Mouse (Mus musculus) embryo, embryonic 9.5 days (tissue): ENCODE measurements around the gene Nrap.

Experiments
- DNase-seq: peaks from one replicate; pipeline ENCODE4 v3.0.0-alpha.2; 2017; ENCODE audit errors: extremely low spot score

Nrap gene

DNA sequence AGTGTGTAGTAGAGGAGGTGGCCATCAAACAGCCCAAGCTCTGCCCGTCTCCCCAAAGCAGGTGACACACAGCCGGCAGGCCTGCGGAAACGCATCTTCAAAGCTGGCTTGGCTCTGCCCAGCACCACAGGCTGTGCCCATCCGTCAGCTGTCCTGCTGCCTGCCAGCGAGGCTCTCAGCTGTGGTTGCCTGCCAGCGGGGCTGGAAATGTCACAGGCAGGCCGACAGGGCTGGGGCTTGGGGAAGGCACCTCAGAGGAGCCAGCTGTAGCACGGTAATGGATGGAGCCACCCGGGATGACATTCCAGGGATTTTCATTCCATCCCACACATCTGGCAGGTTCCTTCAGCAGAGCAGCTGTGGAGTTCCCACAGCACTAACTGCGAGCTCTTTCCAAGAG lies 89.0 kb downstream of the Nrap start:
- no peak for DNase-seq

DNA sequence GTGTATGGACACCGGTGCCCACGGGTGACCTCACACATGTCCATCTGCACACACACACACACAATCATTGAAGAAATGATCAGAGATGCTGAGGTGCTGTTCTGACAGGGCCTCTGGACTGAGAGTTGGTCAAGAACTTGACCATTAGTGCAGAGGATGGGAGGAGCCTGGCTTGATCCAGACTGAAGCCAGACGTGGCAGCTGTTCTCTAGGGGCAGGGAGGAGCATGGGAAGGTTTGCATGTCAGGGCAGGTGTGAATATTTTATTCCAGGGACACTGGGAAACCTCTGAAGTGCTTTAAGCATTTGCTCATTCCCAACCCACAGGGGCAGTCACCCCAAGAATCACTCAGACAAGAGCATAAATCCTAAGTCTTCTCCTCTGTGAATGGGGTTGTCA lies 92.6 kb downstream of the Nrap start:
- DNase-seq, result no peak

DNA sequence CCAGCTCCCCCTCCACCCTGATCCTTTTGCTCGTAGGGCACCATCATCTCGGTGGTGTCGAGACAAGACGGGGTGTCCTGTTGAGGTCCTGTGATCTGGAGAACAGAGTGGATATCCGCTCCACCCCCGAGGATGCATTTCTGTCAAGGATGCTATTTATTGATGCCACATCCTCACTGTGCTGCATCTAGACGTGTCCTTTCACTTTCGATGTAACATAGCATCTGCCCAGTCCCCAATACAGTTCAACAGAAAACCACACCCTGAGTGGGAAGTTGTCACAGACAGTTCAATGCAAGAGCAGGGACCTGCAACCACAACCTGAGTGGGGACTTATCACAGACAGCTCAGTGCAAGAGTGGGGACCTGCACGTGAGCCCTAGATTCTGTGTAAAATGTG lies 93.2 kb downstream of the Nrap start:
- no peak for DNase-seq

DNA sequence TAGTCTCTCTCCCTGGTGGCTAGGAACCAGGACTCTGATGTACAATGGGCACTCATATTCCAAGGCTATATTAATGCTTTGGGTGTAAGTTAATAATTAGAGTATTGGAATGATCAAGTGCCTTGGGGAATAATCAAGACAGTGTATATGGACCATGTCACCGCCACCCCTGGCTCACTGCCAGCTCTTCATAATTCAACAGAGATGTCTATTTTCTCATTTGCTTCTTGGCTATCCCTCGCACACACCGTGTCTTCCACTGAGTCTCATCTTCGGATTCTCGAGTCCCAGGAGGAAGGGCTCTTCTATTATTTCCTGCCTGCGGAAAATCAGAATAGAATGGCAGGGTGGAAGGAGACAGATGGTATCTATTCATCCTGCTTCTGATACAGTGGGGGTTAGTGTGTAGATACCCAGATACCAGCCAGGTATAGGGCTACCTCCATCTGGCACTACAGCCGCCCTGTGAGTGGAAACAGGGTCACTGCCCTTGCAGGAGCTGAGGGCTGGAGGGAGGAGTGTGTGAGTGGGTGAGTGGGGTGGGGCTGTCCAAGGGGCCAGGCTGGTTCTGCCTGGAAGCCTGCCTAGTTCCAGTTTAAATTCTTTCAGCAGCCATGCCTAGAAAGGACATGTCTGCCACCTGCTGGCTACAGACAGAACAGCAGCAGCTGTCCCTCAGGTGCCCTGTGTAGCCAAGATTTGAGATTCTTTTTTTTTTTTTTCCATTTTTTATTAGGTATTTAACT lies 95.0 kb downstream of the Nrap start:
- peak; percentile 54 for DNase-seq

DNA sequence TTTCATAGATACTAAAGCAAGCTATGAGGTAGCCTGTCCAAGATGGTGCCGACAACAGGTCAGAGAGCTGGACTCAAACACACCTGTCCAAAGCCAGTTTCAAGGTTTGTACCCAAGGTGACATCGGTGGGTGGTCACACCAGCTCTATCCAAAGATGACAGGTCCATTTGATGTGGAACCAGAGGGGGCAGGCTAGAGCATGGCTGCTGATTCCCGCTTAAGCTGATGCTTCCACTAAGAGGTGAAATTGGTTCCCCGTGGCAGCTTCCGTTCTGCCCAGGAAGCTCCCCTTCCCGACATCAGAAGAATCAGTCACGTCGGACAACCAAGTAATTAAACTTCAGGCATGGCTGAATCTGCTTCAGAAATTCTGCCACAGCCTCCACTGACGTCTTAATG lies 97.5 kb downstream of the Nrap start:
- DNase-seq, result no peak

DNA sequence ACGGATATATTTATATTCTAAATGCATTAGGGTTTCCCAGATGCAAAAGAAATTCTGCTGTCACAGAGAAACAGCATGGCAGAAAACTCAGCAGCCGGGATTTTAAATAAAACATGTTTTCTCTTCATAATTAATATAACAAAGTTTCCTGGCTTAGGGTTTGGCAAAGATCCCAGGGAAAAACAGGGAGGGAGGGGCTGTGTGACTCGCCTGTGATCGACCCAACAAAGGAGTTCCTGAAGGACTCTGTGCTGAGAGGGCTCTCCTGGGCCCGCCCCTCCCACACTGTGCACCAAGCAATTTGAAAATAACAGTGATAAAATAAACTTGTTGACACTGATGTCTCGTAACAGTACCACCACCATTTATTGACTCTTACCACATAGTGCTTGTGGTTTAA lies 97.9 kb downstream of the Nrap start:
- DNase-seq, result no peak

DNA sequence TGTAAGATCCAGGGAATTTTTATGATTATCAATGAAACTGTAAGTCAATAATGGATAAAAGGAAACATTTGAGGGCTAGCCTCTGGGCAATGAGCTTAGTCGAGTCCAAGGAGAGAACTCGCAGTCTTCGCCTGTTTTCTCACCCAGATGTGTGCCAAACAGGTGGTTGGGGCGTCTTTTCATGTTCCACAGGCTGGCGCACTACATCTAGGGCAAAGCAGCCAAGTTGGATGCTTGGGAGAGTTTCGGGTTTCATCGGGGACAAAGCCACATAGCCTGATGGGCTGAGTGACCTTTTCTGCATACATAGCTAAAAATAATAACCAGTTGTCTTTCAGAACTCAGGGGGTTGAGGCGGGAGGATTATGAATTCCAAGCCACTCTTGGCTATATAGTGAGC lies 100.2 kb downstream of the Nrap start:
- DNase-seq, result no peak

DNA sequence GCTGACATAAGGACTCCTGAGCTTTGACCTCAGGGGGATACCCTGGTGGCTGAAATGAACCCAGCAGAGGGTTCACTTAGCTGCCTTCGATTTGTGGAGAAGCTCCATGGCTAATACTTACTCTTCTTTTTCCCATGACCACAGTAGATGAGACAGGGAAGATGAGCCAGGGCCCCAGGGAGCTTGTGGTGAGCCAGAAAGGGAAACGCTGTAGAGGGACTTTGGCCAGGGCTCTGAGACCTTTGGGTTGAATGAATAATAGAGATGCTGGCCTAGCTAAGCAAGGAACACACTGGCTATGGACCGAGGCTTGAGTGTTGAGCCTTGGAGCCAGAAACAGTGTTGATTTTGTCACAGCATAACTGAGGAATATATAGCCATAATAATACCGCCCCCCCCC lies 101.4 kb downstream of the Nrap start:
- no peak for DNase-seq

DNA sequence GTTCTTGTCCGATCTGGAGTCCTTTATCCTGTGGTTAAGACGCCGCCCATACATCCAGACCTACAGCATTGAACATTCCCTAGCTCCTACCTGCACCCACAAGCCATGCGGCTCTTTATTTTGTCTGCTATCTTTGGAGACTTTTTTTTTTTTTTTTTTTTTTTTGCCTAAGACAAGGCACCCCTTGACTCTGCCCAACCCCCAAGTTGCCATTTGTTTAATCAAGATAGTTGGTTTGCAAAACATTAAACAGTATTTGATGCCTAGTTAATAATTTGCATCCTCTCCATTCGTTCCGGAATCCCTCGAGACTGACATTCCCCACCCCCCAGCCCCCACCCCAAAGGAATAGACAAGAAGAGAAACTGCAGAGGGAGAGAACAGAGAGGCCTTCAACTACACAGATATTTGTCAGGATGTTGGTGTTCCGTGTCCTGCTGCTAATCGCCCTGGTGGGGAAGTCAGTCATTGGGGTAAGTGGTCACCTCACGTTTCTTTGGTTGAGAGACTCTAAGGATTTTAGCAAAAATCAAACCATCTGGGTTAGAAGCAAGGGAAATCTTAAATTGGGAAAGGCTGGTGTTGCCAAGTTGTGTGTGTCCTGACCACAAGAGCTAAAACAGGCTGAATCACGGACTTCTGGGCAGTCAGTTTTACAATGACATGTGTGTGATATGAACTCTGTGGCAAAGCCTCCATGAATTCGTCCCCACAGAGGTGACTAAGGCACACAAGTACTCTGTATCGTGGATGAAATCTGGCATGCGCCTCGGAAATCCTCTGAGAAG lies 102.1 kb downstream of the Nrap start:
- DNase-seq, result no peak

DNA sequence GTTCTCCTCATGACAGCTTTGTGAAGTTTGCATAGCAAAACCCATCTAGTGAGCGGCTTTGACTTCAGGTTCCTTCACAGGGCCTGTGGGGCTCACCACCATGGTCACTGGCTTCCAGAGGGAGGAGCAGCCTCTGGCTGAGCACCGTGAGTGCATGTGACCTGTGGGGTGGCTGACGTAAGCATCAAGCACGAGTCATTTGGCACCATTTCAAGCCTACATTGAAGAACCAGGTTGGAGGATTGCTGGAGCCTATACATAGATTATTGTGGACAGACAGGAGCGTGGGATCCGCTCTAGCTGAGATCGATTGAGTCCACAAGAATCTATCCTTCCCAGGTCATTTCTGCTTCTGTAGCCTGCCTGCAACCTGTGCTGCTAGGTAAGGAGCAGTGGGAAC lies 103.0 kb downstream of the Nrap start, which contains the start of gene Habp2:
Habp2 (plus strand) TSS at position 272 of the 400 bp plus-strand sequence.
- DNase-seq, result no peak

DNA sequence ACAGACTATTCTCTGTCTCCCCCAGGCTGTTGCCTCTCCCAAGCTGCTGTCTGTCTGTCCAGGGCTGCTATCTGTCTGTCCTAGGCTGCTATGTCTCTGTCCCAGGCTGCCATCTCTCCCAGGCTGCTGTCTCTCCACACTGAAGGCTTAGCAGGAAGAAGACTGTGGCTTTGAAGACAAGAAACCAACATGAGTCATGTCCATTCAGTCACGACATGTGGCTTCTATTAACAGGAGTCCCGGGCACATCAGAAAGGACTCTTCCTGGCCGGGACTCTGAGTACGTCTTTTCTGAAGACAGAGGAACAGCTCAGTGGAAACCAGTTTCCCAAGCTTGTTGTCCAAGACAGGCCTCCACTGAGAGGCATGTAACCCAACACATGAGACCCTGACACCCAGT lies 104.6 kb downstream of the Nrap start:
- no peak for DNase-seq

DNA sequence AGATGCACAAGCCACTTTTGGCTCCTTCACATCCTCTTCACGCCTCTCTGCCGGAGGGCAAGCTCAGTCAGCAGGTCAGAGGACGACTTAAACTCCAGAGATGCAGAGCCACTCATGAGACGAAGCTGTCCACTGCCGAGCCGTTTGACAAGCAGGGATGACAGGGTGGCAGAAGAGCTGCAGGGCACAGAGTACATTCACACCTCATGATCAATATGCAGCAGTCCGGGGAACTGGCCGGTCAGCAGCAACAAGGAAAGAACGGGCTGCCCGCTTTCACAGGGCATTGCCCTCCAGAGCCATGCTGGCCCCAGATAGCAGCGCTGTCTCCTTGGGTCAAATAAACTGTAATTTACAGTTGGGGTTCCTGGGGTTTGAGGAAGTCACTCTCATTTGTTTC lies 111.5 kb downstream of the Nrap start:
- DNase-seq, result no peak

DNA sequence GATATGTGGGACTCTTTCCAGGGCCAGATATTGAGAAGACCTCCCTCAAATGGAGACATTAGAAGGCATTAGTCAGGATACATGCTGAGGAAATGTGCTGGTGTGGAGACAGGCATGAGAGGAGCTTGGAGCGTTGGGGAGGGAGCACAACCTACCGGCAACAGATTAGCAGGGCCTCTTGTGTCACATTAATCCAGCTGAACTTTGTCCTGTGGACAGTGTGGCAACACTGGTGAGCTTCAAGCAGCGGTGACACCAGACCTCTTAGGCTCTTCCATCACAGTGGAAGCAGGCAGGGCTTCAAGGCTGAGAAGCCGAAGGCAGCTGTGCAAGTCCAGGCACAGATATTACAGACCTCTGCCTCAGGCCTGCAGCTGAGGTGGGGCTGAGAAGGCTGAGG lies 111.9 kb downstream of the Nrap start:
- DNase-seq, result no peak

DNA sequence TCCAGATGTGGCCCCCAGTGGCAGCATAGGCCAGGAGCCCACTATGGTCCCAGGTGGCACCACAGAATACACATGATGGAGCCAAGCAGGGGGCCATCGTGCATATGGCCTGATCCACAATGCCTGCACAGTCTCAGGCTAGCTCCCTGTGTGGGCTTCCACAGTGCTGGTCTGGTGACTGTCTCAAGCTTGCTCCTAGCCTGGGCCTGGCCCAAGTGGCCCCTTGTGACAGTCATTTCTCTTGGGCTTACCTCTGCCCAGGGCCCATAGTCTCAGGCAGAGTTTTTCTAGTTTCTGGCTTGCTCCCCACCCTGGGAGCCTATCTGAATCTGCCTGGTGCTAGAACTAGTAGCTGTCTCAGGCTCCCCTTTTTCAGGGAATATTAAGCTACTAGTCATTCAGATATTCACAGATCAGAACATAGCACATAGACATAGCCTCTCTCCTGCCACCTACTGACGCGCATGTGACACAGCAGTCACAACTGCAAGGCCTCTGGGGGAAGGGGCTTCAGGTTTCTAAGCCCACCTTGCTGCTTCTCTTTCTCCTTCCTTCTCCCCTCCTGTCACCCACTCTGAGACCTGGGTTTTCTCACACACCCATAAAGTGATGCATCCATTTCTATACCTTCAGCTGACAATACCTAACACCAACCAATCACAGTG lies 112.6 kb downstream of the Nrap start:
- DNase-seq, result no peak

DNA sequence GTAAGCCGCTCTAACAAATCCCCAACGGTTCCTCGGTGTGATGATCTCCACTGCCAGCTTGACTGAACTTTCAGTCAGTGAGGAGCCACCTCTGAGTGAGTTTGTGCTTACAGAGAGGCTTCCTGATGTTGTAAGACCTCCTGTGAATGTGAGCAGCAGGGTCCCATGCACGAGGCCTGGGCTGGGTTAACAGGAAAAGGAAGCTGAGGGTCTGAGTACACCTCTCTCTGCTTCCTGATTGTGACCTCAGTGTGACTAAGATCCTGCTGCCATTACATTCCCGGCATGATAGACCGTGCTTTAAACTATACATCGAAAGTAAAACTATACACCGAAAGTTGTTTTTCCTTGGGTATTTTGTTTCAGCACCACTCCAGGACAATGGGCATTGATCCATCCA lies 117.8 kb downstream of the Nrap start:
- DNase-seq, result no peak
